Comparison of ENCODE assay signal across 11 mouse cellular contexts in the genomic region with DNA sequence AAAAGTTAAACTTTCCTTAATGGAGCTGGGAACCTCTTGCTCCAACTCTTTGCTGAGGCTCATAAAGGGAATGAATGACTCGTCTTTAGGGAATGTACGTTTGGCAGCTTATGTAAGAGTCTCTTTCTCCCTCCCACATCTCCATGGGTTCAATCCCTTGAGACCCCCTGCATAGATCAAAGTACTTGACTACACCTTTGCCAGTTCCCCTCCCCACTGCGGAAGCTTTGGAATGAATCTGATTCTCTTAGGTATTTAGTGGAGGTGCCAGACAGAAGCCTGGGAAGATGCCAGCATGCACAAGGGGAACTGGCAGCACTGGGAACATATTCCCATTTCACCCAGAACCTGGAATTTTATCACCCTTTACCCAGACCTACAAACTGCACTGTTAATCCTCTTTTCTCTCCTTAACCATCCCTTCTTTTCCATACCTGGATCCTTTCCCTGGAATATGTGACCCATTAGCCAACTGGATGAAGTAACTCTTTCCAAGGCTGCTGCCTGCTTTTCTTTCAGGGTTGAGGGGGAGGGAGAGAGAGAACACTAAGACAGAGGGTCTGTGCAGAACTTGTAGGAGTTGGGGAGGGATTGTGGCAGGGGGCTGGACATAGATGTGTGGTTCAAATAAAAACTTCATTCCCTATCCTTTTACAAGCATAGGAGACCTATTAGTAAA. TPM values are rescaled to one million over a fixed set of nuclear protein-coding genes. Genes with fewer than 3 reads are reported as not detected.
A peak's percentile ranks its signal among the peaks of the same experiment; 100 is the strongest.
DNase-seq lines count a peak whose midpoint lies in the region; ATAC-seq and TF ChIP-seq lines count a peak whose summit lies in the region.
"Had no signal": no experiment of that assay in that cellular context is flagged by ENCODE, and none has a peak within 500 bp of the region (broad histone marks: within the 10 kb centered on the region; RNA-seq: fewer than 3 reads in every experiment).

No protein-coding gene starts in this region.

- H3K27me3 ChIP-seq in forebrain, embryonic 14.5 days (replicated peaks; ENCODE audit: control insufficient read depth, insufficient read depth, low read length) = no peaks in the 10 kb centered on the region
- no peaks in the 10 kb centered on the region for H3K27me3 ChIP-seq in forebrain, embryonic 12.5 days
- H3K27me3 ChIP-seq in lung, embryonic 16.5 days (ENCODE audit: control insufficient read depth, insufficient read depth, low read depth, low read length) = no peaks in the 10 kb centered on the region
- no peaks in the 10 kb centered on the region for H3K27me3 ChIP-seq in stomach, embryonic 14.5 days (ENCODE audit: control insufficient read depth, insufficient read depth, low read length)
- H3K27me3 ChIP-seq in liver, embryonic 11.5 days (replicated peaks; ENCODE audit: control insufficient read depth, insufficient read depth, low read length) = no peaks in the 10 kb centered on the region
- H3K27me3 ChIP-seq: liver, embryonic 13.5 days had no signal

- no peak overlapping the region for H3K9ac ChIP-seq in forebrain, embryonic 14.5 days (ENCODE audit: low read length)
- H3K9ac ChIP-seq in forebrain, embryonic 12.5 days = no peak overlapping the region
- no peak overlapping the region for H3K9ac ChIP-seq in lung, embryonic 16.5 days (ENCODE audit: low read length)
- no peak overlapping the region for H3K9ac ChIP-seq in stomach, embryonic 14.5 days (replicated peaks; ENCODE audit: low read depth, low read length)
- H3K9ac ChIP-seq in liver, embryonic 11.5 days (ENCODE audit: low read depth, low read length) = no peak overlapping the region
- H3K9ac ChIP-seq: liver, embryonic 13.5 days had no signal

- no peak overlapping the region for H3K4me2 ChIP-seq in forebrain, embryonic 14.5 days (ENCODE audit: low read length)
- no peak overlapping the region for H3K4me2 ChIP-seq in forebrain, embryonic 12.5 days
- H3K4me2 ChIP-seq in lung, embryonic 16.5 days (ENCODE audit: low read depth, low read length) = no peak overlapping the region
- no peak overlapping the region for H3K4me2 ChIP-seq in stomach, embryonic 14.5 days (replicated peaks; ENCODE audit: low read depth, low read length)
- H3K4me2 ChIP-seq in liver, embryonic 11.5 days = no peak overlapping the region
- H3K4me2 ChIP-seq: liver, embryonic 13.5 days had no signal

- 34% methylated on average over 3 of the region's 3 CpGs for WGBS in forebrain, embryonic 14.5 days
- 51% methylated on average over 3 of the region's 3 CpGs for WGBS in forebrain, embryonic 12.5 days
- WGBS in lung, embryonic 16.5 days = 23% methylated on average over 3 of the region's 3 CpGs
- WGBS in lung, adult 2 months = 41% methylated on average over 3 of the region's 3 CpGs
- WGBS in stomach, embryonic 14.5 days = 40% methylated on average over 3 of the region's 3 CpGs
- WGBS in liver, embryonic 11.5 days = 59% methylated on average over 3 of the region's 3 CpGs

- no peak for TF ChIP-seq POLR2A in lung, adult 2 months (IDR thresholded peaks at IDR 0.05; ENCODE audit: borderline replicate concordance, extremely low read depth, low read depth, low read length)

- DNase-seq in forebrain, embryonic 14.5 days (ENCODE audit: low spot score) = peak; percentile 78
- DNase-seq in lung, adult 2 months = no peak
- DNase-seq in cerebellum, postnatal 14 days = peak; percentile 55 to 61
- no peak for DNase-seq in liver, embryonic 11.5 days (ENCODE audit: low spot score)
- DNase-seq in thymus, postnatal 4 days = no peak
- DNase-seq: kidney, postnatal 4 days; liver, embryonic 13.5 days; thymus, postnatal 14 days had no signal

- H3K9me3 ChIP-seq in forebrain, embryonic 14.5 days (replicated peaks; ENCODE audit: control insufficient read depth, low read length) = no peaks in the 10 kb centered on the region
- no peaks in the 10 kb centered on the region for H3K9me3 ChIP-seq in forebrain, embryonic 12.5 days
- H3K9me3 ChIP-seq in lung, embryonic 16.5 days (ENCODE audit: control insufficient read depth, low read length) = no peaks in the 10 kb centered on the region
- H3K9me3 ChIP-seq in stomach, embryonic 14.5 days (ENCODE audit: control insufficient read depth, low read depth, low read length) = no peaks in the 10 kb centered on the region
- no peaks in the 10 kb centered on the region for H3K9me3 ChIP-seq in liver, embryonic 11.5 days (ENCODE audit: control insufficient read depth, low read length)
- H3K9me3 ChIP-seq: liver, embryonic 13.5 days had no signal

- ATAC-seq in forebrain, embryonic 14.5 days = peak; percentile 32; the same call in 1 of the 2 replicates
- no peak for ATAC-seq in forebrain, embryonic 12.5 days (ENCODE audit: low FRiP score)
- ATAC-seq in lung, embryonic 16.5 days (ENCODE audit: low read depth) = peak; percentile 50
- ATAC-seq in stomach, embryonic 14.5 days (ENCODE audit: insufficient number of reproducible peaks, insufficient read depth, low FRiP score, low read depth) = no peak
- no peak for ATAC-seq in liver, embryonic 11.5 days (replicated peaks; ENCODE audit: low FRiP score)

- H3K27ac ChIP-seq in forebrain, embryonic 14.5 days (ENCODE audit: low read depth, low read length) = no peak overlapping the region
- H3K27ac ChIP-seq in forebrain, embryonic 12.5 days = no peak overlapping the region
- peak overlapping the region; percentile 81 for H3K27ac ChIP-seq in lung, embryonic 16.5 days (ENCODE audit: low read length)
- H3K27ac ChIP-seq in stomach, embryonic 14.5 days (ENCODE audit: low read length) = peak overlapping the region; percentile 30; the same call in 1 of the 2 replicates
- H3K27ac ChIP-seq in liver, embryonic 11.5 days (ENCODE audit: low read depth, low read length) = no peak overlapping the region
- H3K27ac ChIP-seq: liver, embryonic 13.5 days had no signal

- H3K4me1 ChIP-seq in forebrain, embryonic 14.5 days (ENCODE audit: control insufficient read depth, insufficient read depth, low read length) = peaks cover 6% of the 10 kb centered on the region; the same call in 1 of the 2 replicates
- H3K4me1 ChIP-seq in forebrain, embryonic 12.5 days = peaks cover 3% of the 10 kb centered on the region; the same call in 1 of the 2 replicates
- H3K4me1 ChIP-seq in lung, embryonic 16.5 days (replicated peaks; ENCODE audit: control insufficient read depth, insufficient read depth, low read length) = peaks cover 8% of the 10 kb centered on the region
- no peaks in the 10 kb centered on the region for H3K4me1 ChIP-seq in lung, adult 2 months (ENCODE audit: control insufficient read depth, insufficient read depth, low read length)
- H3K4me1 ChIP-seq in stomach, embryonic 14.5 days (ENCODE audit: control insufficient read depth, insufficient read depth, low read length) = no peaks in the 10 kb centered on the region
- H3K4me1 ChIP-seq in liver, embryonic 11.5 days (replicated peaks; ENCODE audit: control insufficient read depth, insufficient read depth, low read length) = no peaks in the 10 kb centered on the region

- peaks cover 7% of the 10 kb centered on the region; the same call in 1 of the 2 replicates for H3K36me3 ChIP-seq in forebrain, embryonic 14.5 days (ENCODE audit: control insufficient read depth, insufficient read depth, low read length)
- H3K36me3 ChIP-seq in forebrain, embryonic 12.5 days (replicated peaks) = peaks cover 2% of the 10 kb centered on the region; the same call in 1 of the 2 replicates
- H3K36me3 ChIP-seq in lung, embryonic 16.5 days (ENCODE audit: control insufficient read depth, insufficient read depth, low read length) = peaks cover 2% of the 10 kb centered on the region; the same call in 1 of the 2 replicates
- H3K36me3 ChIP-seq in stomach, embryonic 14.5 days (ENCODE audit: control insufficient read depth, insufficient read depth, low read length) = no peaks in the 10 kb centered on the region
- 0 out of 2 replicates have a peak, but pooled peaks cover 3% of the 10 kb centered on the region for H3K36me3 ChIP-seq in liver, embryonic 11.5 days (ENCODE audit: control insufficient read depth, insufficient read depth, low read length)

- TF ChIP-seq CTCF in lung, adult 2 months (IDR thresholded peaks at IDR 0.05; ENCODE audit: insufficient read depth, low read length) = no peak

- H3K4me3 ChIP-seq in forebrain, embryonic 14.5 days (ENCODE audit: low read depth, low read length) = no peak overlapping the region
- no peak overlapping the region for H3K4me3 ChIP-seq in forebrain, embryonic 12.5 days (replicated peaks)
- no peak overlapping the region for H3K4me3 ChIP-seq in lung, embryonic 16.5 days (ENCODE audit: low read length)
- H3K4me3 ChIP-seq in lung, adult 2 months (replicated peaks; ENCODE audit: extremely low read depth, low read depth, low read length) = no peak overlapping the region
- H3K4me3 ChIP-seq in stomach, embryonic 14.5 days (ENCODE audit: low read depth, low read length) = no peak overlapping the region
- no peak overlapping the region for H3K4me3 ChIP-seq in liver, embryonic 11.5 days (ENCODE audit: low read depth, low read length)
- H3K4me3 ChIP-seq: liver, embryonic 13.5 days had no signal

RNA-seq across cellular contexts. Expression of a gene that starts 35.2 kb away (rescaled TPM):
- 15.2 and 15.5 TPM in 2 replicates for polyA plus RNA-seq in forebrain, embryonic 14.5 days (2014; fragmentation: Nextera tagmentation; extraction: Ambion mirVana)
- 12.3 and 17.3 TPM in 2 replicates for polyA plus RNA-seq in forebrain, embryonic 12.5 days (2016; fragmentation: Nextera tagmentation; extraction: Ambion mirVana)
- polyA plus RNA-seq in lung, embryonic 16.5 days (2015; fragmentation: Nextera tagmentation; extraction: Ambion mirVana) = 15.5 and 17.5 TPM in 2 replicates
- polyA plus RNA-seq in lung, adult 2 months (2012; rRNA removed) = 11.1 and 11.7 TPM in 2 replicates
- 17.7 and 17.8 TPM in 2 replicates for polyA plus RNA-seq in stomach, embryonic 14.5 days (2014; fragmentation: Nextera tagmentation; extraction: Ambion mirVana)
- 13.9 and 14.6 TPM in 2 replicates for polyA plus RNA-seq in liver, embryonic 11.5 days (2014; fragmentation: Nextera tagmentation; extraction: Ambion mirVana)

RNA-seq across cellular contexts. Expression of a gene that starts 35.3 kb away (rescaled TPM):
- 102 and 105 TPM in 2 replicates for polyA plus RNA-seq in forebrain, embryonic 14.5 days (2014; fragmentation: Nextera tagmentation; extraction: Ambion mirVana)
- 97.7 and 104 TPM in 2 replicates for polyA plus RNA-seq in forebrain, embryonic 12.5 days (2016; fragmentation: Nextera tagmentation; extraction: Ambion mirVana)
- 102 and 108 TPM in 2 replicates for polyA plus RNA-seq in lung, embryonic 16.5 days (2015; fragmentation: Nextera tagmentation; extraction: Ambion mirVana)
- 26.5 and 35.6 TPM in 2 replicates for polyA plus RNA-seq in lung, adult 2 months (2012; rRNA removed)
- 112 and 130 TPM in 2 replicates for polyA plus RNA-seq in stomach, embryonic 14.5 days (2014; fragmentation: Nextera tagmentation; extraction: Ambion mirVana)
- polyA plus RNA-seq in liver, embryonic 11.5 days (2014; fragmentation: Nextera tagmentation; extraction: Ambion mirVana) = 138 and 141 TPM in 2 replicates

Comparison
In these comparisons a context has a peak if more than half of its experiments do, and no peak if none do; other contexts are left out.
1. ATAC-seq: peak in forebrain, embryonic 14.5 days (single experiment) and lung, embryonic 16.5 days (single experiment); none in forebrain, embryonic 12.5 days (single experiment), stomach, embryonic 14.5 days (single experiment) and liver, embryonic 11.5 days (single experiment).
2. DNase-seq: peak in forebrain, embryonic 14.5 days (single experiment) and cerebellum, postnatal 14 days (2 of 2); none in lung, adult 2 months (single experiment), liver, embryonic 11.5 days (single experiment) and thymus, postnatal 4 days (single experiment).
3. H3K27ac ChIP-seq: peak in lung, embryonic 16.5 days (single experiment) and stomach, embryonic 14.5 days (single experiment); none in forebrain, embryonic 14.5 days (single experiment), forebrain, embryonic 12.5 days (single experiment) and liver, embryonic 11.5 days (single experiment).